Mouse (Mus musculus) embryonic facial prominence, embryonic 11.5 days (tissue): ENCODE measurements around the gene Phgr1. TPM values are rescaled to one million over a fixed set of nuclear protein-coding genes. Genes with fewer than 3 reads are reported as not detected.

Experiments
- ATAC-seq: fragments of 200-750 bp; cut with Nextera tagmentation; replicated peaks from 2 replicates; pipeline ENCODE4 v1.8.0; 2017; ENCODE audit warnings: low read depth; ENCODE audit not compliant: insufficient number of reproducible peaks, low FRiP score, low TSS enrichment
- DNase-seq: peaks from one replicate; pipeline ENCODE4 v3.0.0-alpha.2; 2015; ENCODE audit warnings: low spot score
- H3K27ac ChIP-seq: fragments of 300-500 bp; sonication (generic); replicated peaks from 2 replicates; pipeline ENCODE4 v1.5.1; 2014; ENCODE audit warnings: mild to moderate bottlenecking, low read depth, low read length, control low read depth
- H3K27me3 ChIP-seq: fragments of 300-500 bp; sonication (generic); 2 replicates; pipeline ENCODE4 v1.6.1; 2014; ENCODE audit warnings: mild to moderate bottlenecking, low read length, moderate library complexity, mixed read lengths; ENCODE audit not compliant: control insufficient read depth, insufficient read depth
- H3K36me3 ChIP-seq: fragments of 300-500 bp; sonication (generic); replicated peaks from 2 replicates; pipeline ENCODE4 v1.6.1; 2014; ENCODE audit warnings: low read depth, mild to moderate bottlenecking, low read length, moderate library complexity, mixed read lengths; ENCODE audit not compliant: control insufficient read depth, insufficient read depth
- H3K4me1 ChIP-seq: fragments of 300-500 bp; sonication (generic); 2 replicates; pipeline ENCODE4 v1.6.1; 2014; ENCODE audit warnings: low read length, mixed read lengths; ENCODE audit not compliant: control insufficient read depth, insufficient read depth
- H3K4me2 ChIP-seq: fragments of 300-500 bp; sonication (generic); 2 replicates; pipeline ENCODE4 v1.6.1; 2014; ENCODE audit warnings: low read depth, mild to moderate bottlenecking, control low read depth, low read length, moderate library complexity
- H3K4me3 ChIP-seq: fragments of 300-500 bp; sonication (generic); 2 replicates; pipeline ENCODE4 v1.5.1; 2014; ENCODE audit warnings: low read depth, low read length, control low read depth
- H3K9ac ChIP-seq: fragments of 300-500 bp; sonication (generic); replicated peaks from 2 replicates; pipeline ENCODE4 v1.6.1; 2014; ENCODE audit warnings: mild to moderate bottlenecking, control low read depth, low read length
- H3K9me3 ChIP-seq: fragments of 300-500 bp; sonication (generic); replicated peaks from 2 replicates; pipeline ENCODE4 v1.6.1; 2016; ENCODE audit warnings: mild to moderate bottlenecking, low read length, inconsistent platforms, mixed read lengths; ENCODE audit not compliant: control insufficient read depth
- WGBS: fragments of 180-500 bp; shearing (Covaris S2); extraction: QIAGEN DNeasy Blood & Tissue Kit; methylation state at CpG from one replicate; pipeline ENCODE4 v1.1.7; 2014; 5-methylcytosine and 5-hydroxymethylcytosine counted together
- polyA plus RNA-seq: library from polyadenylated mRNA; unstranded; fragments of >200 nt; fragmentation: Nextera tagmentation; extraction: Ambion mirVana; gene quantifications from 2 replicates; pipeline ENCODE4 v1.2.1, GENCODE M21; 2014

Gene Phgr1
- polyA plus RNA-seq, result not detected in 2 replicates

DNA sequence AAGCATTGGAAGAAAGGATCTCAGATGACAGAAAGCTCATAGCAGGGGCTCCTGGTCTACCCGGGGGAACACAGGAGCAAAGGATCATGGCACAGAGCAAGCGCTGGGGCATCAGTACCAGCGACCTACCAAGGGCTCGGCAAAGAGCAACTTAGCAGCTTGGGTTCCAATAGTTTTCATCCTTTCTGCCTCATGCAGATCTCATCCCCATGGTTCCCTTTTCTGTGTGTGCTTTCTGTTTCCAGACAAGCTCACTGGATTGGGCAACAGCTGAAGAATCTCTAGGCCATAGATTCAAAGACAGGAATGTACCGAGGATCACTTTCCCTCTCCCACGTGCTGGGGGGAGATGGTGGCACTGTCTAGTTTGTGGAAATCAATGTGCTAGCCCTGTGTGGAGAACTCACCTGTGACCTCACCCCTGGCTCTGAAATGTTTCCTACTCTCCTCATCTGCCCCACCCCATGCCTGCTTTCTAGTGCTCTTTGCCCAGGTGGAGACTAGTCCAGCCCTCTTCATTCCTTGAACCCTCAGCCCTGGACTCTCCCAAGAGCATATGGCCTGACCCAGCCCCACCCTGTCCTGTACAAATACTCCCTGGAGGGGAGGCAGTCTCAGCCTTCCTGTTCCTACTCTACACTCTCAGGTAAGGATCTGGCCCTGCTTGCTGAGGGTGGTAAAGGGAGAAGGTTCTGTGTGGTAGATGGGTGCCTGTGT, at the start of gene Phgr1:
Gene Phgr1 (plus strand): TSS at position 612 of the 717 bp plus-strand sequence.
- Histone ChIP-seq H3K4me1 (no peaks in the 10 kb centered on the region), H3K4me2 (no peak within 1 kb of the TSS), H3K4me3 (no peak within 1 kb of the TSS), H3K9ac (no peak within 1 kb of the TSS), H3K27me3 (no peaks in the 10 kb centered on the region), H3K27ac (no peak within 1 kb of the TSS), H3K36me3 (no peaks in the 10 kb centered on the region), H3K9me3 (no peaks in the 10 kb centered on the region)
- ATAC-seq (no peak), DNase-seq (no peak)
- 79% methylated on average over 6 of the region's 6 CpGs for WGBS

DNA sequence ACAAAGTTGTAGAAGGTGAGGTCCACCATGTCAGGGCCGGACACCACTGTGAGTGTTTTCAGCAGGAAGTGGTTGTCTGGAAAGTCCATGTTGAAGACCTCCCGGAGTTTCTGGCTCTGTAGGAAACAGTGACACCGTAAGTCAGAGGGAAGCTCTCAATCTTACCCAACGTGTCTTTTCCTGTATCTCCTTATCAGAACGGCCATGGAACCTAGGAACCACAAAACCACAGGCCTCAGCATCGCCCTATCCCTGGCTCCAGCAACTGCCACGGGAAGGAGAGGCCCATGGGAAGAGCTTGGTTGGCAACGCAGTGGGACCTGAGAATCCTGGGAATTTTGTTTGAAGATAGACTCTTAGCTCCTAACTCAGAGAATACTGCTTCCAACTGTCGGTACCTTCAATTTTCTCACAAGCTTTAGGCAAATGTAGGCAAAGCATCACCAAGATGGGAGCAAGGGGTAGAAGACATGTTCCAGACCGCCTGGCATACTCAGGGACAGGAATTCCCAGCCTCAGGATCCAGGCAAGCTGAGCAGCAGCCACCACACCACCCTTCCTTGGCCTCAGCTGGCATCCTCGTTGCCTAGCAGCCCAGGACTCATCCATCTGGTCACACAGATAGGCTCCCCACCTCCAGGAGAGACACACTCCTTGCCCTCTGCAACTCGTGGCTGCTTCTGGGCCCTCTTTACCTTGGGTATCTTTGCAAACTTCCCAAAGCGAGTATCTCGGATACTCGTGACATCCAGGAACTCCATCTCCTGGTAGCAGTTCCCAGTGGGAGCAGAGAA, 48.7 kb upstream of the Phgr1 start:
- Histone ChIP-seq H3K4me3 (no peak overlapping the region), H3K9me3 (no peaks in the 10 kb centered on the region), H3K4me2 (no peak overlapping the region), H3K4me1 (0 out of 2 replicates have a peak, but pooled peaks cover 4% of the 10 kb centered on the region), H3K36me3 (no peaks in the 10 kb centered on the region), H3K27me3 (no peaks in the 10 kb centered on the region), H3K9ac (no peak overlapping the region), H3K27ac (no peak overlapping the region)
- ATAC-seq (no peak), DNase-seq (no peak)
- 85% methylated on average over 15 of the region's 15 CpGs for WGBS

DNA sequence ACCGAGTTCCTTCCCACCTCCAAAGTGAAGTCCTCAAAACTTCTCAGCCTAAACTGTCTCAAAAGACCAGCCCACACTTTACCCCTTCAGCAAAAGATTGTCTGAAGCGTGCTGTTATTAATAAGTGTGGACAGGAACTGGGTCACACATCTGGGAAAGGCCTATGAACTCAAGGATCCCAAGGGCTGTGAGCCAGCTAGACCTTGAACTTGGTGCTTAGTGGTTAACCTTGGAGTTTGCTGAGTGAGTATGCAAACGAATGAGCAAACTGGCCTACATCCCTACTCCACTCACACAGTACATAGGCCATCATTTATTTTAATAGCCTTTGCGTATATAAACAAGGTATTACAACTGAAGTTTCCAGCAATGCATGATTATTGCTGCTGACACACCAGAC, 47.1 kb upstream of the Phgr1 start:
- 0 out of 2 replicates have a peak, but pooled peaks cover 4% of the 10 kb centered on the region for H3K4me1 ChIP-seq
- DNase-seq (no peak), ATAC-seq (no peak)
- H3K4me3 ChIP-seq, result no peak overlapping the region
- WGBS, result 83% methylated on average over 4 of the region's 4 CpGs
- no peak overlapping the region for H3K9ac ChIP-seq
- no peak overlapping the region for H3K4me2 ChIP-seq
- H3K27me3 ChIP-seq, result no peaks in the 10 kb centered on the region
- no peak overlapping the region for H3K27ac ChIP-seq
- H3K36me3 ChIP-seq, result no peaks in the 10 kb centered on the region
- H3K9me3 ChIP-seq, result no peaks in the 10 kb centered on the region

DNA sequence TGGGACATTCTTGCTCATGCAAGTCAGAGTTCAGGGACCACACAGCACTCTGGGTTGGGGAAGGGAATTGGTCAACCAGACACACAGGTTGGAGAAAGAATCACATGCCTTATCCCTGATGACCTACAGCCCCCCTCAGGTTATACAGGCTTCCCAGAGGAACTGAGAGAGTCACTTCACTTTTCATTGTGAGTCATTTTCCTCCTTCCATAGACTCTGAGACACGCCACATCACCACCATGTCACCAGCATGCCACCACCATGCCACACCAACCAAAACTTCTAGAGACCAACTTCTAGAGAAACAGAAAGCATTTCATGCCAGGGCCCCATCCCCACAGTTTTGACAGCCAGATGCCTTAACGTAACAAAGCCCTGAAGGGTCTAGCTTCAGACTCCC, 45.7 kb upstream of the Phgr1 start:
- no peak overlapping the region for H3K27ac ChIP-seq
- no peaks in the 10 kb centered on the region for H3K9me3 ChIP-seq
- DNase-seq (no peak), ATAC-seq (no peak)
- no peak overlapping the region for H3K4me3 ChIP-seq
- H3K27me3 ChIP-seq, result no peaks in the 10 kb centered on the region
- no peak overlapping the region for H3K4me2 ChIP-seq
- H3K36me3 ChIP-seq, result no peaks in the 10 kb centered on the region
- 68% methylated on average over 2 of the region's 2 CpGs for WGBS
- no peak overlapping the region for H3K9ac ChIP-seq
- H3K4me1 ChIP-seq, result 0 out of 2 replicates have a peak, but pooled peaks cover 4% of the 10 kb centered on the region

DNA sequence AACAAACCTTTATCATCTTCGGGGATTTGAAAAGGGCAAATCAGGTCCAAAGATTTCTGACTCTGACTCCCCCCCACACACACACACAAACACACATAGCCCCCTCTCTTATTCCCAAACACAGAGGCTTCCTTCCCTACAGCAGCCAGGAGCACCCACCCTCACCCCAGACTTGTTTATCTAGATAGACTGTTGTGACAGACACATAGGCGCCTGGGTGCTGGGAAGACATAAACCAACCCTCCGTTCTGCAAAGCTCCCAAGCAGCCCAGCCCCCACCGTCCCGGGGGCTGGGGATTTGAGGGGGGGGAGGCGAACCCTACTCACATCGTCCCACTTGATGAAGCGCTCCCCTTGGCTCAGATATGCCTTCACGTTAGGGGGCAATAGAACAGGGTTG, 44.7 kb upstream of the Phgr1 start:
- H3K4me2 ChIP-seq, result no peak overlapping the region
- 23% methylated on average over 9 of the region's 9 CpGs for WGBS
- 0 out of 2 replicates have a peak, but pooled peaks cover 4% of the 10 kb centered on the region for H3K4me1 ChIP-seq
- no peaks in the 10 kb centered on the region for H3K36me3 ChIP-seq
- H3K27me3 ChIP-seq, result no peaks in the 10 kb centered on the region
- ATAC-seq, result no peak
- no peak overlapping the region for H3K27ac ChIP-seq
- H3K4me3 ChIP-seq, result no peak overlapping the region
- no peak for DNase-seq
- H3K9ac ChIP-seq, result no peak overlapping the region
- no peaks in the 10 kb centered on the region for H3K9me3 ChIP-seq

DNA sequence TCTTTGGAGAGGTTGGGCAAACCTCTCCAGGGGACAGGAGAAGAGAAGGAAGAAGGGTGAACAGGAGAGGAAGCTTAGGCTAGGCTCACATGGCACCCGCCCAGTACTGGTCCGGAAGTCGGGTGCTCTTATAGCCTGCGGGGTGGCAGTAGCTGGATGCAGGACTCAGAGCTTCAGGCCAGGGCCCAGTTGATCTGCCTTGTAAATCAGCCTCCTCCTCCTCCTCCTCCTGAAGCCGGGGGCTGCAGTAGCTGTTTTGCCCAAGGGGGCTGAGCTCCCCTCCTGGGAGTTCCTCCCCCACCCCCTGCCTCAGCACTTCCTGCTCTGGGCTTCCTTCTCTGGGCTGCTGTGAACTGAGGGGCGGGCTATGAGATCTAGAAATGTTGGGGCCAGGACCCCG, 44.2 kb upstream of the Phgr1 start, which contains the start of gene Plcb2:
Gene Plcb2 (minus strand): TSS at position 102 of the 400 bp plus-strand sequence.
- Histone ChIP-seq H3K4me1 (0 out of 2 replicates have a peak, but pooled peaks cover 4% of the 10 kb centered on the region), H3K36me3 (no peaks in the 10 kb centered on the region), H3K4me3 (no peak within 1 kb of the TSS), H3K27ac (no peak within 1 kb of the TSS), H3K27me3 (no peaks in the 10 kb centered on the region), H3K9ac (no peak within 1 kb of the TSS), H3K9me3 (no peaks in the 10 kb centered on the region), H3K4me2 (no peak within 1 kb of the TSS)
- DNase-seq, result no peak
- ATAC-seq, result no peak; the same call in 1 of the 2 replicates
- 15% methylated on average over 7 of the region's 7 CpGs for WGBS

DNA sequence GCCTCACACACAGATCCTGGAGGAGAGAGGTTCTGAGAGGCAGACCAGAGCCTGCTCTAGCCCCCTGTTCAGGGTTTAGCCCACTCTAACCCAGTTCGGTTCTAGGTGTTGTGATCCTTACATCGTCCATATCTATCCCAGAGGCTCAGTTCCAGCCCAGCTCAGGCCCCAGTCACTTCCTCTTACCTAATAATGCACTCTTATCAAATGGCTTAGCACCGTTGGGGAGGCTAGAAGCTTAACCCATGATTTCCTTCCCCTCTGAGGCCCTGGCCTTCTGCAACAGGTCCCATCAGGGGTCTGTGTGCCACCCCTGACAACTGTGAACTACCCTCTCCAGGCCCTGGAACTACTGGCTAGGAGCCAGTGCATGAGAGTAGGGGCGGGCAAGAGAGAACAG, 43.4 kb upstream of the Phgr1 start:
- ATAC-seq (no peak), DNase-seq (no peak)
- WGBS, result 38% methylated on average over 4 of the region's 4 CpGs
- Histone ChIP-seq H3K4me2 (no peak overlapping the region), H3K9ac (no peak overlapping the region), H3K27ac (no peak overlapping the region), H3K4me3 (no peak overlapping the region), H3K9me3 (no peaks in the 10 kb centered on the region), H3K27me3 (no peaks in the 10 kb centered on the region), H3K4me1 (0 out of 2 replicates have a peak, but pooled peaks cover 4% of the 10 kb centered on the region), H3K36me3 (no peaks in the 10 kb centered on the region)
